ENCODE assay signal across 20 mouse cellular contexts in the genomic region with DNA sequence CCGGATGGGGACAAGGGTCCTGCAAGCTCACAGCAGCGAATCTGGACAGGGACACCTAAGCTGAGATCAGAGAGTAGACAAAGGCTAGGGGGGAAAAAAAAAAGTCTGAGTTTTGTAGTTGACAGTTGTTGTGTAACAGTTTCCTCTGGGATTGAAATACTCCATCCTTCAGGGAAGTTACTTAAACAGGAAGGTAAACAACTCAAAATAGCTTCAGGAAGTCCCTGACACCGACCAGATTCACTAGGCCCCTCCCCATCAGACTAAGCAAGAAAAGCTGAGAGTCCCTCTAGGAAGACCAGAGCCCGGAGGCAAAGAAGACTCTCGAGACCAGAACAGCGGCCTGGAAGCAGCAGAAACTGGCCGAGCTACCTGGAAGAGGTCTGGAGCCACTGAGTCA. TPM values are rescaled to one million over a fixed set of nuclear protein-coding genes. Genes with fewer than 3 reads are reported as not detected.
DNase-seq lines count a peak whose midpoint lies in the region; ATAC-seq and TF ChIP-seq lines count a peak whose summit lies in the region.
"Had no signal": no experiment of that assay in that cellular context is flagged by ENCODE, and none has a peak within 500 bp of the region (broad histone marks: within the 10 kb centered on the region; RNA-seq: fewer than 3 reads in every experiment).

No protein-coding gene starts in this region.

- no peaks in the 10 kb centered on the region for H3K27me3 ChIP-seq in liver, adult 2 months (ENCODE audit: control insufficient read depth, insufficient read depth, low read length)
- peaks cover 39% of the 10 kb centered on the region for H3K27me3 ChIP-seq in liver, embryonic 12.5 days (replicated peaks)
- H3K27me3 ChIP-seq: heart, embryonic 12.5 days had no signal

- no peak for TF ChIP-seq POLR2A in liver, adult 2 months (IDR thresholded peaks at IDR 0.05; ENCODE audit: extremely low read depth, insufficient read depth, low read length)
- no peak for TF ChIP-seq POLR2A in bone marrow macrophage, adult 2 months (IDR thresholded peaks at IDR 0.05; ENCODE audit: borderline replicate concordance, low read depth, low read length)

- H3K79me2 ChIP-seq in liver, adult 2 months (ENCODE audit: control insufficient read depth, insufficient read depth, low read length), result peaks cover 5% of the 10 kb centered on the region; the same call in 1 of the 2 replicates

- H3K9me3 ChIP-seq in liver, embryonic 12.5 days (replicated peaks), result no peaks in the 10 kb centered on the region
- H3K9me3 ChIP-seq: G1E; heart, embryonic 12.5 days; megakaryocyte, embryonic 14.5 days had no signal

- peak; percentile 2 for DNase-seq in liver, adult 2 months (ENCODE audit: extremely low read depth, low read depth, low spot score)
- peak; percentile 70 for DNase-seq in 416B (ENCODE audit: low read depth)
- DNase-seq in gastrocnemius, postnatal 25 days, result no peak
- DNase-seq: cerebellum, postnatal 14 days; embryo, embryonic 11 days; gastrocnemius, postnatal 10 days; heart, postnatal 4 days; kidney, adult 11 months; kidney, postnatal 25 days; thymus, postnatal 36 days had no signal

- no peak for ATAC-seq in liver, embryonic 12.5 days
- peak; percentile 16; the same call in 1 of the 2 replicates for ATAC-seq in granulocyte monocyte progenitor cell, adult 5-6 weeks (replicated peaks; ENCODE audit: poor library complexity, severe bottlenecking)
- ATAC-seq in monocyte, adult 5-6 weeks (replicated peaks; ENCODE audit: insufficient number of reproducible peaks, low FRiP score, low TSS enrichment, poor library complexity, severe bottlenecking), result no peak
- ATAC-seq: CD4-positive, CD25-positive, alpha-beta regulatory T cell, adult 4 months; hindbrain, embryonic 16.5 days had no signal

- no peak overlapping the region for H3K27ac ChIP-seq in liver, adult 2 months (replicated peaks; ENCODE audit: insufficient read depth, low read depth, low read length)
- no peak overlapping the region for H3K27ac ChIP-seq in liver, embryonic 12.5 days
- peak overlapping the region; percentile 90 for H3K27ac ChIP-seq in bone marrow macrophage, adult 2 months (ENCODE audit: insufficient read depth, low read depth, low read length)
- H3K27ac ChIP-seq: liver, embryonic 14.5 days had no signal

- H3K4me1 ChIP-seq in liver, adult 2 months (ENCODE audit: control insufficient read depth, insufficient read depth, low read length), result peaks cover 4% of the 10 kb centered on the region
- H3K4me1 ChIP-seq in liver, embryonic 12.5 days, result peaks cover 48% of the 10 kb centered on the region
- peaks cover 51% of the 10 kb centered on the region for H3K4me1 ChIP-seq in bone marrow macrophage, adult 2 months (ENCODE audit: control insufficient read depth, insufficient read depth, low read length)

- no peak overlapping the region for H3K4me3 ChIP-seq in liver, adult 2 months (ENCODE audit: insufficient read depth, low read depth, low read length)
- no peak overlapping the region for H3K4me3 ChIP-seq in liver, embryonic 12.5 days
- no peak overlapping the region for H3K4me3 ChIP-seq in bone marrow macrophage, adult 2 months (ENCODE audit: insufficient read depth, low read length)
- H3K4me3 ChIP-seq: heart, embryonic 12.5 days had no signal

- no peak for TF ChIP-seq CTCF in liver, adult 2 months (IDR thresholded peaks at IDR 0.05; ENCODE audit: low read depth, low read length)
- no peak for TF ChIP-seq CTCF in bone marrow macrophage, adult 2 months (IDR thresholded peaks at IDR 0.05; ENCODE audit: low read depth, low read length)

- H3K4me2 ChIP-seq in liver, embryonic 12.5 days, result no peak overlapping the region
- H3K4me2 ChIP-seq: heart, embryonic 12.5 days had no signal

- no peak overlapping the region for H3K9ac ChIP-seq in liver, adult 2 months (ENCODE audit: low read depth, low read length)
- no peak overlapping the region for H3K9ac ChIP-seq in liver, embryonic 12.5 days
- H3K9ac ChIP-seq: heart, embryonic 12.5 days; liver, embryonic 14.5 days had no signal

- no peaks in the 10 kb centered on the region for H3K36me3 ChIP-seq in liver, adult 2 months (ENCODE audit: control insufficient read depth, insufficient read depth, low read length)
- H3K36me3 ChIP-seq in liver, embryonic 12.5 days, result no peaks in the 10 kb centered on the region
- H3K36me3 ChIP-seq: heart, embryonic 12.5 days had no signal

- WGBS in liver, adult 2 months, result 77% methylated on average over 7 of the region's 7 CpGs
- WGBS in liver, embryonic 12.5 days (ENCODE audit: insufficient replicate concordance), result 43% methylated on average over 7 of the region's 7 CpGs

RNA-seq across cellular contexts. Expression of gene Dusp7, which starts 3.1 kb away (rescaled TPM):
- 1.8 and 2.5 TPM in 2 replicates for total RNA-seq in liver, adult 2 months (2014; rRNA removed)
- 7.7 and 10.1 TPM in 2 replicates for polyA plus RNA-seq in liver, adult 2 months (2012; rRNA removed)
- polyA plus RNA-seq in liver, embryonic 12.5 days (2016; fragmentation: Nextera tagmentation; extraction: Ambion mirVana), result 10.4 and 10.5 TPM in 2 replicates
- polyA plus RNA-seq in bone marrow macrophage, adult 2 months (2012; ENCODE audit: insufficient read depth, insufficient read length, missing spikeins), result 122 and 129 TPM in 2 replicates
- total RNA-seq in granulocyte monocyte progenitor cell, adult 5-6 weeks (2014; fragmentation: Nextera tagmentation), result 44.7 and 46.2 TPM in 2 replicates
- 13.0 and 14.0 TPM in 2 replicates for total RNA-seq in granulocyte monocyte progenitor cell, adult 5-6 weeks (2017)
- total RNA-seq in monocyte, adult 5-6 weeks (2017), result 8.7 to 21.2 TPM (median 12.2 TPM) in 3 replicates
- total RNA-seq in gastrocnemius, postnatal 25 days (2021), result 10 to 100 TPM; 13.8 to 31.7 TPM
